8 mouse cellular contexts compared by ENCODE assay signal in the genomic region with DNA sequence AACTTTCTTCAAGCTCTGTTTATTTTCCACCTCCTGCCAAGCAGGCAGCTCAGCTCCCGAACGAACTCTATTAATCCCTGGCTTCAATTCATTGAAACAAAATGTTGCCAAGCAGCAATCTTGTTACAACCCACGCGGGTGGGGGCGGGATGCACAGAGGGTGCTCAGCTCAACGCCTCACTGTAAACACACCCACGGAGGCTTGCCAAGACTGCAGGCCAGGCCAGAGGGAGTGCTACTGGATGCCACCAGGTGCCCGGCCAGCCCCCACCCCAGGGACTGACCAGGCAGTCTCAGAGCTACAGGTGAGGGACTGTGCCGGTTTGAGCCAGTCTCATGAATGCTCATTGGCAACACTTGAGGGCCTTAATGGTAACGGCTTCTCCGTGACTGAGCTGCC. TPM values are rescaled to one million over a fixed set of nuclear protein-coding genes. Genes with fewer than 3 reads are reported as not detected.
DNase-seq lines count a peak whose midpoint lies in the region.
"Had no signal": no experiment of that assay in that cellular context is flagged by ENCODE, and none has a peak within 500 bp of the region (broad histone marks: within the 10 kb centered on the region; RNA-seq: fewer than 3 reads in every experiment).

No protein-coding gene starts in this region.

- DNase-seq in Muller cell, postnatal 12 days (ENCODE audit: inconsistent ontology term): peak; percentile 63
- peak; percentile 89 for DNase-seq in brain, adult 2 months (ENCODE audit: low read depth, low spot score)
- DNase-seq in gonadal fat pad, adult 2 months (ENCODE audit: low read depth): peak; percentile 17
- peak; percentile 68 to 84 for DNase-seq in layer of hippocampus, postnatal 14 days (ENCODE audit: low spot score in 2 of 2)
- peak; percentile 41 for DNase-seq in ovary, adult 18-20 months (ENCODE audit: low spot score)
- DNase-seq in spleen, postnatal 10 days (ENCODE audit: low spot score in 2 of 2): no peak
- DNase-seq in spleen, adult 18-20 months: no peak

RNA-seq across cellular contexts. Expression of a gene that starts 50.9 kb away (rescaled TPM):
- 0.20 and 0.24 TPM in 2 replicates for polyA plus RNA-seq in gonadal fat pad, adult 2 months (2012; rRNA removed)
- 100 to 1,000 TPM; 310 to 322 TPM for total RNA-seq in layer of hippocampus, postnatal 14 days (2021)
- polyA plus RNA-seq: macrophage had no signal

Comparison
In these comparisons a context has a peak if more than half of its experiments do, and no peak if none do; other contexts are left out.
1. DNase-seq: peak in Muller cell, postnatal 12 days (single experiment), brain, adult 2 months (single experiment), gonadal fat pad, adult 2 months (single experiment), layer of hippocampus, postnatal 14 days (2 of 2) and ovary, adult 18-20 months (single experiment); none in spleen, postnatal 10 days (0 of 2) and spleen, adult 18-20 months (0 of 2).